Mouse (Mus musculus) olfactory bulb, adult 2 months (tissue): ENCODE data around the gene Lrrc4c. TPM values are rescaled to one million over a fixed set of nuclear protein-coding genes. Genes with fewer than 3 reads are reported as not detected.

Experiments
- H3K27ac ChIP-seq: fragments of 200-500 bp; 2 replicates; pipeline ENCODE4 v1.5.1; 2012; ENCODE audit warnings: low read depth, low read length; ENCODE audit not compliant: insufficient read depth
- H3K4me1 ChIP-seq: fragments of 200-500 bp; 2 replicates; pipeline ENCODE4 v1.6.1; 2012; ENCODE audit warnings: low read length; ENCODE audit not compliant: control insufficient read depth, insufficient read depth
- H3K4me3 ChIP-seq: fragments of 200-500 bp; 2 replicates; pipeline ENCODE4 v1.5.1; 2012; ENCODE audit warnings: mild to moderate bottlenecking, low read depth, low read length, moderate library complexity; ENCODE audit not compliant: insufficient read depth
- CTCF ChIP-seq: fragments of 200-500 bp; IDR thresholded peaks from 2 replicates; pipeline ENCODE4 v1.5.1; 2012; ENCODE audit warnings: low read depth, mild to moderate bottlenecking, low read length, moderate library complexity; ENCODE audit not compliant: insufficient read depth
- POLR2A ChIP-seq: fragments of 200-500 bp; IDR thresholded peaks from 2 replicates; pipeline ENCODE4 v1.6.1; 2012; ENCODE audit warnings: mild to moderate bottlenecking, low read depth, low read length, moderate library complexity; ENCODE audit not compliant: insufficient read depth
- WGBS: fragments of 180-500 bp; shearing (Covaris S2); methylation state at CpG from one replicate; pipeline ENCODE4 v1.1.7; 2018; 5-methylcytosine and 5-hydroxymethylcytosine counted together
- polyA plus RNA-seq: library from polyadenylated mRNA; stranded (reverse); fragments of >200 nt; gene quantifications from 2 replicates; pipeline ENCODE4 v1.2.4, GENCODE M21; 2012; ENCODE audit warnings: low replicate concordance; ENCODE audit not compliant: missing spikeins, insufficient read depth, insufficient read length

The Lrrc4c gene
- polyA plus RNA-seq, 1 experiment: not detected

- Histone ChIP-seq H3K4me1 (no peaks in the 10 kb centered on the region), H3K27ac (no peak overlapping the region), H3K4me3 (no peak overlapping the region)
- WGBS: 18% methylated on average over 6 of the region's 6 CpGs
- TF ChIP-seq POLR2A: no peak
- no peak for TF ChIP-seq CTCF
Observed at GRCm38 (mm10) chr2:96504140-96504539, 186.2 kb downstream of the Lrrc4c start.

DNA sequence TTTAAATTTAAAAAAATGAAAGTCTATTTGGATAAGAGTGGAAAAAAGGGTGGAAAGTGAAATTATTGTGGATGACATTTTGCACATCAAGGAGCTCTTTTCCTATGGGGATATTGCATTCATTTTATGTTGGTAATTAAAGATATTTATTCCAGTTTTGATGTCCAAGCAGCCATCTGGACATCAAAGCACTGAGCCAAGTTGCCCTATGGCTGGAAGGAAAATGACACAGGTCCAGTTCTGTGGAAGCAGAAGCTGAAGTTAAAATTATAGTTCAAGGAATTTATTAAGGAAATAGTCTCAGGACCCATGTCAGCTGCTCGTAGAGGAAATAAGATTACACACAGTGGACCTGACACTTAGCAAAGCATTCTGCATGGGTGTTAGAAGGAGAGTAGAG is 187.7 kb downstream of the Lrrc4c start:
- H3K4me1 ChIP-seq: no peaks in the 10 kb centered on the region
- no peak overlapping the region for H3K4me3 ChIP-seq
- WGBS: 77% methylated on average over 1 of the region's 1 CpGs
- TF ChIP-seq CTCF (no peak), POLR2A (no peak)
- no peak overlapping the region for H3K27ac ChIP-seq

GRCm38 (mm10) chr2:96508991-96509390 is 191.0 kb downstream of the Lrrc4c start:
- TF ChIP-seq POLR2A (no peak), CTCF (no peak)
- 36% methylated on average over 1 of the region's 1 CpGs for WGBS
- H3K4me3 ChIP-seq: no peak overlapping the region
- H3K27ac ChIP-seq: no peak overlapping the region
- H3K4me1 ChIP-seq: no peaks in the 10 kb centered on the region

DNA sequence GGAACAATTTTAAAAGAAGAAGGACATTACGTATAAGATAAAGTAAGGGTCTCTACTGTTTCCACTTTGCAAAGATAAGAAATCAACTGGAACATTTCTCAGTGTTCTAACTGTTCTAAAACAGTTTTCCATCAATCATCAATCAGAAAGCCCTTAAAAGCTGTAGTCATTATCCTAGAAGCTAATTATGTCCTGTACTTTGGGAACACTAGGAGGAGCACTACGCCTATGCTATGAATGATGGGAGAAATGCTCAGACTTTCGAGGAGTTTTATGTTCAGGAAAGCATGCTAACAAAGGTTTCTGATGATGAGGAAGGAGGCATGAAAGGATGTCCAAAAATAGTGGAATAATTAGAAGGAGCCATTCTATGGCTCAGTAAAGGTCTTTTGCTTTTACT is 219.5 kb downstream of the Lrrc4c start:
- no peak overlapping the region for H3K27ac ChIP-seq
- 81% methylated on average over 3 of the region's 3 CpGs for WGBS
- no peaks in the 10 kb centered on the region for H3K4me1 ChIP-seq
- no peak overlapping the region for H3K4me3 ChIP-seq
- no peak for TF ChIP-seq POLR2A
- TF ChIP-seq CTCF: no peak

DNA sequence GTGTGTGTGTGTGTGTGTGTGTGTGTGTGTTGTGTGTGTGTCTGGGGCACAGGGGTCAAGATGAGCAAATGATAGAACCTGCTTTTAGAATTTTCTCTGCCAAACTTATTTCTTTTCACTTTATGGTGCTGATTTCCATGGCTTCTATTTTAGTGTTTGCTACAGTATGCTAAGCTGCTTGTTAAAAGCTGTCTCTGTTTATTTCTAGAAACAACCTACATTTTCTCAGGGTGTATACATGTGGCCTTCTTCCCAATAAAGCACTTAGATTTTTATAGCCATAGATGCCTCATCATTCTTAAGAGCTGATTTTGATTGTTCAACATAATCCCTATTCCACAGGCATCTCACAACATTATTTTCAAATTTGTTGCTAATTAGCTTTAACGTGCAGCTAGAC is 229.2 kb downstream of the Lrrc4c start:
- WGBS: 71% methylated on average over 1 of the region's 1 CpGs
- no peak for TF ChIP-seq CTCF
- TF ChIP-seq POLR2A: no peak
- H3K27ac ChIP-seq: no peak overlapping the region
- H3K4me3 ChIP-seq: no peak overlapping the region
- no peaks in the 10 kb centered on the region for H3K4me1 ChIP-seq

- WGBS: 93% methylated on average over 2 of the region's 2 CpGs
- no peak overlapping the region for H3K4me3 ChIP-seq
- H3K4me1 ChIP-seq: no peaks in the 10 kb centered on the region
- H3K27ac ChIP-seq: no peak overlapping the region
- no peak for TF ChIP-seq CTCF
- no peak for TF ChIP-seq POLR2A
Observed at GRCm38 (mm10) chr2:96573755-96574154, 255.8 kb downstream of the Lrrc4c start.

GRCm38 (mm10) chr2:96577701-96578100 is 259.7 kb downstream of the Lrrc4c start:
- 83% methylated on average over 8 of the region's 8 CpGs for WGBS
- no peak overlapping the region for H3K4me3 ChIP-seq
- no peaks in the 10 kb centered on the region for H3K4me1 ChIP-seq
- no peak overlapping the region for H3K27ac ChIP-seq
- TF ChIP-seq POLR2A (no peak), CTCF (no peak)

DNA sequence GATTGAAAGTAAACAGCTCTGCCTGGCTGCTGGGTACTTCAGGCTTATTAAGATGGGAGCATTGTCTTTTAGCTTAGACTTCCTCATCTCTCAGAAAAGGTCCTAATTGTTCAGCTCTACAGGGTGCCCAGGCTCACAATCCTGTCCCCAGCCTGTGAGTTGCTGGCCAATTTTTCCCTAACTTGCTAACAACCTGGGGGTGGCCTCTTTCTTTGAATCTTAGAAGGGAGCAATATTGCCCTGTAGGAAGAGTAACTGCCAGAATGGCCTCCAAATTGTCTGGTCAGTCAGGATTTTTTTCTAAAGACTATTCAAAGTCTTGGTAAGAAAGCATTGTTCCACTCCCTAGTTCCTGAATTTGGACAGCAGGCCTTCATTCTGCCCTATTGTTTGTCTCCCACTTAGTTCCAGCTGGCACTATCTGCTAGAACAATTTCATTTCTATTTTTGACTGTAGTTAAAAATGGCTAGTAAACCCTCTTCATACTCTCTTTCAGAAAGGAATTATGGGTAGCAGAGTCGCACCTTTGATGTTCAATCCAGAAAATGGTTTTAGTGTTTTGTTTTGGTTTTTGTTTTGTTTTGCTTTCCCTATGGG is 262.3 kb downstream of the Lrrc4c start:
- no peaks in the 10 kb centered on the region for H3K4me1 ChIP-seq
- 78% methylated on average over 1 of the region's 1 CpGs for WGBS
- TF ChIP-seq POLR2A: no peak
- no peak for TF ChIP-seq CTCF
- no peak overlapping the region for H3K4me3 ChIP-seq
- no peak overlapping the region for H3K27ac ChIP-seq

DNA sequence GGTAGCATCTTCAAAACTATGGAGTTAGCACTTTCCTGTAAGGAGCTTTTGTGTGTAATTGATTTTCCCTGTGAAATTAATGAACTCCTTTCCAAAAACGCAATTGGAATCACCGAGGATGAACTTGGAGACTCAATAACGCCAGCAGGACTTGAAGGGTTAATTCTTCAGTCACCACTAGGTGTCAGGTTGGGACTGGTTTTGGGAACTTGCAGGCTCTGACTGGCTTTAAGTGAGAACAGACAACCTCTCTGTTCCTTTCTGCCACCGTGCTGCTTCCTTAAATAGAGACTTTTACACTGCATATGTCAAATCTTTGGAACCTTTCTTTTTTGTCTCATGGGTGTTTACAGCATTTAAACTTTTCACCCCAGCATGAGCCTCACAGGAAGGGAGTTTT is 267.7 kb downstream of the Lrrc4c start:
- TF ChIP-seq CTCF: no peak
- no peak for TF ChIP-seq POLR2A
- H3K27ac ChIP-seq: no peak overlapping the region
- H3K4me3 ChIP-seq: no peak overlapping the region
- H3K4me1 ChIP-seq: no peaks in the 10 kb centered on the region
- WGBS: 1% methylated on average over 4 of the region's 4 CpGs

DNA sequence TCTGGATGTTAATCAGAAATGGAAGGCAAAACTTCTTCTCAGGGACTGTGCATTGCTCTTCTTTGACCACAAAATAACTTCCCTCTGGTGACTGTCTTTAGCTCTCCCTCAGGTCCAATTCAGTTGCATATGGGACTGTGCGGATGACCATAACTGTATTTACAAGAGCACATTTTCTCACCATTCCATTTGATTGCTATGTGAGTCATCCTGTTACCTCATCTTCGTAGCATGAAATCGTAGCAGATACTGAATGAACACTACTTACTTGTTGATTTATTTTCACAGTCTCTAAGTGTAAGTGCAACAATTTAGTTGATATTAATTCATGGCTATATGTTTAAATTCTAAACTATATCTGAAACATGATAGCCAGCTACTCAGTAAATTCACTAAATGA is 286.8 kb downstream of the Lrrc4c start:
- H3K27ac ChIP-seq: no peak overlapping the region
- TF ChIP-seq CTCF (no peak), POLR2A (no peak)
- no peak overlapping the region for H3K4me3 ChIP-seq
- 89% methylated on average over 3 of the region's 3 CpGs for WGBS
- no peaks in the 10 kb centered on the region for H3K4me1 ChIP-seq
